Mouse (Mus musculus) embryonic facial prominence, embryonic 12.5 days (tissue): ENCODE results near the gene St3gal4. TPM values are rescaled to one million over a fixed set of nuclear protein-coding genes. Genes with fewer than 3 reads are reported as not detected.
"Not testable (repeated sequence)": the region's sequence is repeated elsewhere in the genome, so short reads cannot be mapped to it uniquely, and the experiment has no call there.

Experiments used
- ATAC-seq: fragments of 200-750 bp; cut with Nextera tagmentation; 2 replicates; pipeline ENCODE4 v1.8.0; 2017; ENCODE audit not compliant: insufficient number of reproducible peaks, insufficient read depth, low FRiP score, low TSS enrichment
- H3K27ac ChIP-seq: fragments of 300-500 bp; sonication (generic); 2 replicates; pipeline ENCODE4 v1.5.1; 2016; ENCODE audit warnings: mild to moderate bottlenecking
- H3K27me3 ChIP-seq: fragments of 300-500 bp; sonication (generic); 2 replicates; pipeline ENCODE4 v1.6.1; 2016; ENCODE audit warnings: mild to moderate bottlenecking, moderate library complexity
- H3K36me3 ChIP-seq: fragments of 300-500 bp; sonication (generic); 2 replicates; pipeline ENCODE4 v1.6.1; 2016; ENCODE audit warnings: mild to moderate bottlenecking
- H3K4me1 ChIP-seq: fragments of 300-500 bp; sonication (generic); 2 replicates; pipeline ENCODE4 v1.6.1; 2016
- H3K4me2 ChIP-seq: fragments of 300-500 bp; sonication (generic); replicated peaks from 2 replicates; pipeline ENCODE4 v1.6.1; 2016; ENCODE audit warnings: mild to moderate bottlenecking, moderate library complexity
- H3K4me3 ChIP-seq: fragments of 300-500 bp; sonication (generic); 2 replicates; pipeline ENCODE4 v1.5.1; 2016; ENCODE audit warnings: mild to moderate bottlenecking
- H3K9ac ChIP-seq: fragments of 300-500 bp; sonication (generic); 2 replicates; pipeline ENCODE4 v1.6.1; 2016; ENCODE audit warnings: mild to moderate bottlenecking, moderate library complexity
- H3K9me3 ChIP-seq: fragments of 300-500 bp; sonication (generic); 2 replicates; pipeline ENCODE4 v1.6.1; 2016; ENCODE audit warnings: mild to moderate bottlenecking, moderate library complexity
- WGBS: fragments of 180-500 bp; shearing (Covaris S2); methylation state at CpG from one replicate; pipeline ENCODE4 v1.1.7; 2016; 5-methylcytosine and 5-hydroxymethylcytosine counted together
- polyA plus RNA-seq: library from polyadenylated mRNA; unstranded; fragments of >200 nt; fragmentation: Nextera tagmentation; extraction: Ambion mirVana; gene quantifications from 2 replicates; pipeline ENCODE4 v1.2.1, GENCODE M21; 2016

Gene St3gal4
- polyA plus RNA-seq, 1 experiment from 2014 or later, result 32.4 TPM

GRCm38 (mm10) chr9:35152923-35153322, 33.9 kb upstream of the St3gal4 start:
- H3K4me2 ChIP-seq, result no peak overlapping the region
- ATAC-seq, result no peak
- no peak overlapping the region for H3K4me3 ChIP-seq
- H3K4me1 ChIP-seq, result 0 out of 2 replicates have a peak, but pooled peaks cover 2% of the 10 kb centered on the region
- H3K27ac ChIP-seq, result no peak overlapping the region
- no peak overlapping the region for H3K9ac ChIP-seq
- H3K9me3 ChIP-seq, result no peaks in the 10 kb centered on the region
- H3K36me3 ChIP-seq, result 0 out of 2 replicates have a peak, but pooled peaks cover 8% of the 10 kb centered on the region
- WGBS, result 92% methylated on average over 1 of the region's 1 CpGs
- no peaks in the 10 kb centered on the region for H3K27me3 ChIP-seq

DNA sequence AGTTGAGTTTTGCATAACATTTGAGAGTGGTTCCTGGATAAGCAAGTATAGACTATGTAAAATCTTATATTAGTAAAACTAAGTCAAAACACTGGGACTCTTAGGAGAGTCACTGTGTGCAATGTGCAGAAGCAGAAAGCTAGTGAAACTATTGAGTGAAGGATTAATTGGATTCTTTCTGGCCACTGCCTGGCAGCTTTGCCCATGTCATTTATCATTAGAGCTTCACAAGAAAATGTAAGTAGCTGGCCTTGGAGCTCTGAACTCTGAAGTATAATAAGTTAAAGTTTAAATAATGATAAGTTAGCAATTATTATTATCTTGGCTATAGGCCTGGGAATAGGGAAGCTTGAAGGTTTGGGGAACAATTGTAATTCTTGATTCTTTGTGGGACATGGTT, 29.8 kb upstream of the St3gal4 start:
- H3K4me1 ChIP-seq, H3K4me2 ChIP-seq, H3K27ac ChIP-seq, H3K4me3 ChIP-seq, H3K9ac ChIP-seq, H3K36me3 ChIP-seq, H3K27me3 ChIP-seq, H3K9me3 ChIP-seq, ATAC-seq: not testable (repeated sequence)

GRCm38 (mm10) chr9:35147261-35147660, 28.2 kb upstream of the St3gal4 start:
- H3K36me3 ChIP-seq, H3K4me2 ChIP-seq, ATAC-seq, H3K9me3 ChIP-seq, H3K4me1 ChIP-seq, H3K9ac ChIP-seq, H3K27ac ChIP-seq, H3K4me3 ChIP-seq, H3K27me3 ChIP-seq: not testable (repeated sequence)
- WGBS, result 91% methylated on average over 14 of the region's 14 CpGs

DNA sequence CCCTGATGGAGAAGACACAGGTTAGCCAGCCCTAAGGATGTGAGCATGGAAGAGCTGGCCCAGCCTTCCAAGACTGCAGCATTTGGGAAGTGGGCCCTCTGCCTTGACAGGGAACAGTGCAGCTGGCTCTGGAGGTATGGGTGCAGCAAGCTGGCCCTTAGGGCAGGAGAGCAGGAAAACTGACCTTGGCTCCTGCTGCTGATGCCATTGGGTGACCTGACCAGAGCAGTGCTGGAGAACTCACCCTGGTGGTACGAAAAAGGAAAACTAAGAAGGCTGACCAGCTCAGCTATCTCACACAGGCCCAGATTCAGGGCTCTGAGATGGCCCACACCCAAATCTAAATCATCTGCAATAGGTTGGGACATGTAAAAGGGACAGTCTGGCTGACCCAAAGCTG, 26.8 kb upstream of the St3gal4 start:
- Histone ChIP-seq H3K27ac (no peak overlapping the region), H3K4me2 (no peak overlapping the region), H3K9me3 (no peaks in the 10 kb centered on the region), H3K36me3 (no peaks in the 10 kb centered on the region), H3K9ac (no peak overlapping the region), H3K4me1 (0 out of 2 replicates have a peak, but pooled peaks cover 2% of the 10 kb centered on the region), H3K27me3 (no peaks in the 10 kb centered on the region), H3K4me3 (no peak overlapping the region)
- WGBS, result 75% methylated on average over 1 of the region's 1 CpGs
- no peak for ATAC-seq

- H3K9me3 ChIP-seq, result no peaks in the 10 kb centered on the region
- no peaks in the 10 kb centered on the region for H3K27me3 ChIP-seq
- no peak overlapping the region for H3K4me3 ChIP-seq
- no peaks in the 10 kb centered on the region for H3K36me3 ChIP-seq
- no peaks in the 10 kb centered on the region for H3K4me1 ChIP-seq
- ATAC-seq, result no peak
- H3K4me2 ChIP-seq, result no peak overlapping the region
- H3K27ac ChIP-seq, result no peak overlapping the region
- 0 out of 2 replicates have a peak overlapping the region, but pooled peaks have one; percentile 13 for H3K9ac ChIP-seq
- WGBS, result 82% methylated on average over 9 of the region's 9 CpGs
Observed at GRCm38 (mm10) chr9:35145118-35145517, 26.1 kb upstream of the St3gal4 start.

- Histone ChIP-seq H3K4me3 (no peak overlapping the region), H3K4me2 (no peak overlapping the region), H3K36me3 (no peaks in the 10 kb centered on the region), H3K9me3 (no peaks in the 10 kb centered on the region), H3K27ac (no peak overlapping the region), H3K4me1 (no peaks in the 10 kb centered on the region), H3K9ac (no peak overlapping the region), H3K27me3 (no peaks in the 10 kb centered on the region)
- WGBS, result 56% methylated on average over 2 of the region's 2 CpGs
- no peak for ATAC-seq
Observed at GRCm38 (mm10) chr9:35142221-35142620, 23.2 kb upstream of the St3gal4 start.

GRCm38 (mm10) chr9:35139231-35139744, 20.2 kb upstream of the St3gal4 start:
- 76% methylated on average over 5 of the region's 5 CpGs for WGBS
- Histone ChIP-seq H3K9ac (no peak overlapping the region), H3K9me3 (no peaks in the 10 kb centered on the region), H3K4me3 (no peak overlapping the region), H3K27ac (no peak overlapping the region), H3K4me1 (no peaks in the 10 kb centered on the region), H3K27me3 (no peaks in the 10 kb centered on the region), H3K4me2 (no peak overlapping the region), H3K36me3 (0 out of 2 replicates have a peak, but pooled peaks cover 10% of the 10 kb centered on the region)
- ATAC-seq, result no peak

DNA sequence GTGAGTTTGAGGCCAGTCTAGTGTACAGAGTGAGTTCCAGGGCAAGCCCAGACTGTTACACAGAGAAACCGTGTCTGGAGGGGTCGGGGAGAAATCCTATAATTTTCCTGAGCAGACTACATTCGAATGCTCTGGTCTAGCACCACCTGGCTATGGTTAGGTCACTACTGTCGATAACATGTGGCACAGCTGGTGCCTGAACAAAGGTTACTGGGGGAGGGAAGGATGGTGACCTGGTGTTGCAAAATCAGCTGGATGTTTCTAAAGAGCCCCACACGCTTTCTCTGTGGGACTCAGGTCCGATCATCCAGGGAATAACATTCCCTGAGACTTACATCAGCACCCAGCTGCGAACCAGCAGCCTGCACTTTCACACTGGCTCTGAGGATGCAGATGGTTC, 19.0 kb upstream of the St3gal4 start:
- ATAC-seq, result no peak
- Histone ChIP-seq H3K27me3 (no peaks in the 10 kb centered on the region), H3K36me3 (0 out of 2 replicates have a peak, but pooled peaks cover 10% of the 10 kb centered on the region), H3K9me3 (no peaks in the 10 kb centered on the region), H3K4me3 (no peak overlapping the region), H3K4me1 (no peaks in the 10 kb centered on the region), H3K9ac (no peak overlapping the region), H3K4me2 (no peak overlapping the region), H3K27ac (no peak overlapping the region)
- 60% methylated on average over 7 of the region's 7 CpGs for WGBS

GRCm38 (mm10) chr9:35135575-35135974, 16.5 kb upstream of the St3gal4 start:
- H3K4me1 ChIP-seq, result no peaks in the 10 kb centered on the region
- WGBS, result 80% methylated on average over 6 of the region's 6 CpGs

GRCm38 (mm10) chr9:35131637-35132397, 12.7 kb upstream of the St3gal4 start:
- no peak for ATAC-seq
- 88% methylated on average over 16 of the region's 16 CpGs for WGBS
- no peak overlapping the region for H3K9ac ChIP-seq

More at GRCm38 (mm10) chr9:35135575-35135974, 16.5 kb upstream of the St3gal4 start:
- no peak overlapping the region for H3K4me3 ChIP-seq
- H3K36me3 ChIP-seq, result peaks cover 15% of the 10 kb centered on the region; the same call in 1 of the 2 replicates
- H3K27ac ChIP-seq, result no peak overlapping the region
- H3K9me3 ChIP-seq, result no peaks in the 10 kb centered on the region
- no peak for ATAC-seq
- H3K4me2 ChIP-seq, result no peak overlapping the region
- H3K27me3 ChIP-seq, result no peaks in the 10 kb centered on the region
- no peak overlapping the region for H3K9ac ChIP-seq

GRCm38 (mm10) chr9:35128995-35129418, 9.9 kb upstream of the St3gal4 start:
- Histone ChIP-seq H3K4me3 (no peak overlapping the region), H3K9ac (no peak overlapping the region), H3K27ac (no peak overlapping the region), H3K9me3 (no peaks in the 10 kb centered on the region), H3K4me2 (no peak overlapping the region), H3K36me3 (peaks cover 29% of the 10 kb centered on the region), H3K27me3 (no peaks in the 10 kb centered on the region), H3K4me1 (no peaks in the 10 kb centered on the region)
- no peak for ATAC-seq
- 88% methylated on average over 9 of the region's 9 CpGs for WGBS

More at GRCm38 (mm10) chr9:35131637-35132397, 12.7 kb upstream of the St3gal4 start:
- H3K4me1 ChIP-seq, result no peaks in the 10 kb centered on the region
- no peaks in the 10 kb centered on the region for H3K27me3 ChIP-seq
- no peaks in the 10 kb centered on the region for H3K9me3 ChIP-seq
- no peak overlapping the region for H3K27ac ChIP-seq
- peaks cover 28% of the 10 kb centered on the region for H3K36me3 ChIP-seq
- H3K4me2 ChIP-seq, result no peak overlapping the region
- H3K4me3 ChIP-seq, result no peak overlapping the region

GRCm38 (mm10) chr9:35128564-35128963, 9.5 kb upstream of the St3gal4 start:
- 91% methylated on average over 3 of the region's 3 CpGs for WGBS
- H3K4me3 ChIP-seq, result no peak overlapping the region
- H3K4me2 ChIP-seq, result no peak overlapping the region
- H3K9me3 ChIP-seq, result no peaks in the 10 kb centered on the region
- no peak overlapping the region for H3K9ac ChIP-seq
- H3K36me3 ChIP-seq, result peaks cover 29% of the 10 kb centered on the region
- ATAC-seq, result no peak
- no peak overlapping the region for H3K27ac ChIP-seq
- no peaks in the 10 kb centered on the region for H3K4me1 ChIP-seq
- H3K27me3 ChIP-seq, result no peaks in the 10 kb centered on the region
